Mouse (Mus musculus): ENCODE results near the gene Grik2. TPM values are rescaled to one million over a fixed set of nuclear protein-coding genes. Genes with fewer than 3 reads are reported as not detected.

The Grik2 gene
- 3.8 TPM in 2 replicates for polyA plus RNA-seq (2015; fragmentation: Nextera tagmentation; extraction: Ambion mirVana)

GRCm38 (mm10) chr10:49788381-49788906, at the start of gene Grik2:
Grik2 (minus strand) TSS chr10:49788766.
- H3K4me1 ChIP-seq (ENCODE audit: insufficient read depth, low read length): peaks cover 5% of the 10 kb centered on the region; the same call in 1 of the 2 replicates
- H3K27ac ChIP-seq (ENCODE audit: low read length): no peak within 1 kb of the TSS
- 1% methylated on average over 37 of the region's 41 CpGs for WGBS
- H3K4me3 ChIP-seq (ENCODE audit: low read length): peak within 1 kb of the TSS; percentile 64
- ATAC-seq (ENCODE audit: low FRiP score, low TSS enrichment): peak; percentile 86
- H3K4me2 ChIP-seq (replicated peaks; ENCODE audit: low read depth, low read length): peak within 1 kb of the TSS; percentile 73
- peak within 1 kb of the TSS; percentile 61 for H3K9ac ChIP-seq (replicated peaks; ENCODE audit: low read length)
- H3K9me3 ChIP-seq (ENCODE audit: low read length): no peaks in the 10 kb centered on the region
- H3K27me3 ChIP-seq (ENCODE audit: insufficient read depth, low read length): peaks cover 21% of the 10 kb centered on the region
- no peaks in the 10 kb centered on the region for H3K36me3 ChIP-seq (ENCODE audit: insufficient read depth, low read length)

DNA sequence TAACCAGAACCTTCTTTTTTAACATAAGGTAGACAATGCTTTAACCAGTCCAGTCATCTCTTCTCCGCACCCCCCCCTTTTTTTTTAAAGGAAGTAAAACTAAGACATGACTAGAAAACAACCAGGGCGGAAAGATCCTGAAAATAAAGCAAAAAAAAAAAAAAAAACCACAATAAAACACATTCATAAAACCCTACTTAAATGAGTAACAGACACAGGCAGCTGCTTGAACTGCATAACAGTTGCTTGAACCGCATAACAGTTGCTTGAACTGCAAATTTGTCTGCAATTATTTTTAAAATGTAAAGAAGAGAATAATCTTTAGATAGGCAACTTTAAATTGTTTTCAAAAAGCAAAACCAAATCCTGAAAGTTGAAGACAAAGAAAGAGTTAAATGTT, 45.8 kb upstream of the Grik2 start:
- no peak overlapping the region for H3K27ac ChIP-seq (ENCODE audit: low read length)
- no peaks in the 10 kb centered on the region for H3K9me3 ChIP-seq (ENCODE audit: low read length)
- no peaks in the 10 kb centered on the region for H3K27me3 ChIP-seq (ENCODE audit: insufficient read depth, low read length)
- no peak overlapping the region for H3K4me2 ChIP-seq (replicated peaks; ENCODE audit: low read depth, low read length)
- H3K4me1 ChIP-seq (ENCODE audit: insufficient read depth, low read length): no peaks in the 10 kb centered on the region
- H3K36me3 ChIP-seq (ENCODE audit: insufficient read depth, low read length): no peaks in the 10 kb centered on the region
- WGBS: 85% methylated on average over 3 of the region's 3 CpGs
- H3K9ac ChIP-seq (replicated peaks; ENCODE audit: low read length): no peak overlapping the region
- no peak overlapping the region for H3K4me3 ChIP-seq (ENCODE audit: low read length)
- ATAC-seq (ENCODE audit: low FRiP score, low TSS enrichment): no peak

DNA sequence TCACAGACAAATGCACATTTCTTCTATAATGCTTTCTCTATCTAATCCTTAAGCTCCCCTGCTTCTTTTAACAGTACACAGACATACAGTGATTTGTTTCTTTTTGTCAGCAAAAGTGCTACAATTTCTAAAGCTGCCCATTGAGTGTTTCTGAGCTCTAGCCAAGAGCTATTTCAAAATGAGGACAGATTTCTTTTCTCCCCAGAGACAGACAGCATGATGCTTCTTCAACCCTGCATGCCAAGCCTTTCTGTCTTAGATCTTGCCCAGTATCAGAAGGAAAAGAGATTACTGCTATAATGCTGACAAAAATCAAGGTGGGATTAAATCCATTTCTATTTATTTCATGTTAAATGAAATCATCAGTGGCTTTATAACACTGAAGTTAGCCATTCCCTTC, 18.7 kb upstream of the Grik2 start:
- no peak for ATAC-seq (ENCODE audit: low FRiP score, low TSS enrichment)
- H3K4me2 ChIP-seq (replicated peaks; ENCODE audit: low read depth, low read length): no peak overlapping the region
- no peaks in the 10 kb centered on the region for H3K36me3 ChIP-seq (ENCODE audit: insufficient read depth, low read length)

DNA sequence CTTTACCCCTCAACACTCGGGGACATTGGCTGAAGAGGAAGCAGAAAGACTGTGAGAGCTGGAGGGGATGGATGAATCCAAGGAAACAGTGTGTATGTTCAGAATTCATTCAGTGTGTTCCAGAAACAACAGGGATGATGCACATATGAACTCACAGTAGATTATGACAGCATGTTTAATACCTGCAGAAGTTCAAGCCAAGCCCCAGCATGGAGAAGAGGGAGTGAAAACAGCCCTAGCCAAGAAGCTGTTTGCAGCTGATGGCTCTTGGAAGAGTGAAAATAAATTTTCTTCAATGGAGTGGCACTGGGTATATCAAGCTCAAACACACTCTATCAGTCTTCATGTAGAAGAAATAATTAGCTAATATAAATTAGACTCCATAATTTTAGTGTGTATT, 12.4 kb upstream of the Grik2 start:
- H3K36me3 ChIP-seq (ENCODE audit: insufficient read depth, low read length): no peaks in the 10 kb centered on the region
- H3K9ac ChIP-seq (replicated peaks; ENCODE audit: low read length): no peak overlapping the region
- no peaks in the 10 kb centered on the region for H3K9me3 ChIP-seq (ENCODE audit: low read length)
- H3K4me3 ChIP-seq (ENCODE audit: low read length): no peak overlapping the region
- H3K4me2 ChIP-seq (replicated peaks; ENCODE audit: low read depth, low read length): no peak overlapping the region
- H3K27me3 ChIP-seq (ENCODE audit: insufficient read depth, low read length): no peaks in the 10 kb centered on the region
- 77% methylated on average over 1 of the region's 1 CpGs for WGBS
- no peak for ATAC-seq (ENCODE audit: low FRiP score, low TSS enrichment)
- no peaks in the 10 kb centered on the region for H3K4me1 ChIP-seq (ENCODE audit: insufficient read depth, low read length)
- no peak overlapping the region for H3K27ac ChIP-seq (ENCODE audit: low read length)

More for the DNA sequence above, 18.7 kb upstream of the Grik2 start:
- Histone ChIP-seq H3K9me3 (ENCODE audit: low read length) (no peaks in the 10 kb centered on the region), H3K4me1 (ENCODE audit: insufficient read depth, low read length) (no peaks in the 10 kb centered on the region), H3K27ac (ENCODE audit: low read length) (no peak overlapping the region), H3K27me3 (ENCODE audit: insufficient read depth, low read length) (no peaks in the 10 kb centered on the region), H3K4me3 (ENCODE audit: low read length) (no peak overlapping the region), H3K9ac (replicated peaks; ENCODE audit: low read length) (no peak overlapping the region)

DNA sequence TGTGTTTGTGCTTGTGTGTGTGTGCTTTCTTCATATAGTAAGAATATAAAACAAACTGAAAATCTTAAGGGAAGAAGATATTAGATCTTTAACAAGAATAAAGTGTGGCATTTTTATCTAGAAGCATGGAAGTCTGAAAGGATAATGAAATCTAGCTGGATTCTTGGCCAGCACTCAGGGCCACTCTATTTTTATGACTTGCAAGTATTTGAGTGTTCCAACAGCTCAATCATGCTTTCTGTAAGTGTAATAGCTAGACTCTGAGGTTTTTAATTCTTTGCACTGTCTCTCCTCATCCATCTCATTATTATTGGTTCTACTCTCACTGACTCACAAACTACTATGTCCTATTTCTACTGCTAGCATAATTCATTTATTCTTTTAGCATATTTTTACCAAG, 5.6 kb upstream of the Grik2 start:
- Histone ChIP-seq H3K9me3 (ENCODE audit: low read length) (no peaks in the 10 kb centered on the region), H3K27me3 (ENCODE audit: insufficient read depth, low read length) (peaks cover 2% of the 10 kb centered on the region)
- ATAC-seq (ENCODE audit: low FRiP score, low TSS enrichment): no peak

GRCm38 (mm10) chr10:49790326-49790725, 1.8 kb upstream of the Grik2 start:
- Histone ChIP-seq H3K4me1 (ENCODE audit: insufficient read depth, low read length) (peaks cover 5% of the 10 kb centered on the region; the same call in 1 of the 2 replicates), H3K27me3 (ENCODE audit: insufficient read depth, low read length) (peaks cover 18% of the 10 kb centered on the region), H3K9me3 (ENCODE audit: low read length) (no peaks in the 10 kb centered on the region), H3K4me3 (ENCODE audit: low read length) (no peak overlapping the region), H3K4me2 (replicated peaks; ENCODE audit: low read depth, low read length) (no peak overlapping the region), H3K36me3 (ENCODE audit: insufficient read depth, low read length) (no peaks in the 10 kb centered on the region), H3K27ac (ENCODE audit: low read length) (no peak overlapping the region), H3K9ac (replicated peaks; ENCODE audit: low read length) (no peak overlapping the region)
- ATAC-seq (ENCODE audit: low FRiP score, low TSS enrichment): no peak; the same call in 1 of the 2 replicates
- 58% methylated on average over 8 of the region's 8 CpGs for WGBS

More for the DNA sequence above, 5.6 kb upstream of the Grik2 start:
- H3K4me2 ChIP-seq (replicated peaks; ENCODE audit: low read depth, low read length): no peak overlapping the region
- H3K27ac ChIP-seq (ENCODE audit: low read length): no peak overlapping the region
- no peak overlapping the region for H3K4me3 ChIP-seq (ENCODE audit: low read length)
- 0 out of 2 replicates have a peak, but pooled peaks cover 2% of the 10 kb centered on the region for H3K4me1 ChIP-seq (ENCODE audit: insufficient read depth, low read length)
- no peaks in the 10 kb centered on the region for H3K36me3 ChIP-seq (ENCODE audit: insufficient read depth, low read length)
- no peak overlapping the region for H3K9ac ChIP-seq (replicated peaks; ENCODE audit: low read length)

DNA sequence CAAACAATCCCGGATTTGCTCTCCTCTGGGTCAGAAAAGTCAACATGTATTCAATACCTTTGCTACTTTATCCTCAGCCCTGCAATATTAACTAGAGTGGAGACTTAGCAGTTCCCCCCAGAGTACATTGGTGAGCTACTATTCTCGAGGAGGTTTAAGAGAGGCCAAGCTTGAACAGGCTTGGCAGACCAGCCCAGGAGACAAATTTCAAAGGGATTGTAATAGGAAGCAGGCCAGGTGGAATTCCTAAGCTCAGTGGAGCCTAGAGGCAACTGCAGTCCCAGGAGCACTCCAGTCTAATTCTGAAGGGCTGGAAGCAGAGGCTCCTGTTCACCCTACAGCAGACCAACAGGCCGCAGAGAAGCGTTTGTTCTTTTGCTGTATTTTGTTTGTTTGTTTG, 1.1 kb upstream of the Grik2 start:
- ATAC-seq (ENCODE audit: low FRiP score, low TSS enrichment): peak; percentile 54; the same call in 1 of the 2 replicates
- no peaks in the 10 kb centered on the region for H3K9me3 ChIP-seq (ENCODE audit: low read length)
- WGBS: 47% methylated on average over 4 of the region's 4 CpGs
- H3K36me3 ChIP-seq (ENCODE audit: insufficient read depth, low read length): no peaks in the 10 kb centered on the region
- H3K9ac ChIP-seq (replicated peaks; ENCODE audit: low read length): no peak overlapping the region
- no peak overlapping the region for H3K4me2 ChIP-seq (replicated peaks; ENCODE audit: low read depth, low read length)
- peaks cover 18% of the 10 kb centered on the region for H3K27me3 ChIP-seq (ENCODE audit: insufficient read depth, low read length)
- H3K27ac ChIP-seq (ENCODE audit: low read length): no peak overlapping the region
- no peak overlapping the region for H3K4me3 ChIP-seq (ENCODE audit: low read length)
- peaks cover 5% of the 10 kb centered on the region; the same call in 1 of the 2 replicates for H3K4me1 ChIP-seq (ENCODE audit: insufficient read depth, low read length)

DNA sequence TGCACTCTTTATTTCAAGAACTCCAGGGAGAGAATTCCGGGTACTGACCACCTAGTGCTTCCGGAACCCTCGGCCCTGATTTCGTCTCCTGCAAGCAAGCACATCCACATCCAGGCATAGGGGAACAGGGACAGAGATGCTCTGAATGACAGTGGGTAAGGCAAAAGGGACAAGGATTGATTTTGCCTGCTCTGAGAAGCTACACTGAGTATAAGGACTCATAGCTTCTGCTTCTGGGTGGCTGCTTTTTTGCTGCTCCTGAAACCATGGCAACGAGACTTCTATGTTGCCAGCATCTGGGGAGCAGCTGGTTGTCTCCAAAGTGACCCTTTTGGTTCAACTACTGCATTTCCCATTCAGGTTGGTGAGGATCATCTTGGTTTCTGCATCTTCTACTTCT, 348 bp upstream of the Grik2 start:
- Histone ChIP-seq H3K9me3 (ENCODE audit: low read length) (no peaks in the 10 kb centered on the region), H3K4me3 (ENCODE audit: low read length) (peak overlapping the region; percentile 64), H3K4me2 (replicated peaks; ENCODE audit: low read depth, low read length) (peak overlapping the region; percentile 73), H3K9ac (replicated peaks; ENCODE audit: low read length) (peak overlapping the region; percentile 61; the same call in 1 of the 2 replicates), H3K4me1 (ENCODE audit: insufficient read depth, low read length) (peaks cover 5% of the 10 kb centered on the region; the same call in 1 of the 2 replicates), H3K27ac (ENCODE audit: low read length) (no peak overlapping the region), H3K27me3 (ENCODE audit: insufficient read depth, low read length) (peaks cover 19% of the 10 kb centered on the region), H3K36me3 (ENCODE audit: insufficient read depth, low read length) (no peaks in the 10 kb centered on the region)
- 11% methylated on average over 5 of the region's 5 CpGs for WGBS
- peak; percentile 57; the same call in 1 of the 2 replicates for ATAC-seq (ENCODE audit: low FRiP score, low TSS enrichment)

- H3K36me3 ChIP-seq (ENCODE audit: insufficient read depth, low read length): no peaks in the 10 kb centered on the region
- H3K4me1 ChIP-seq (ENCODE audit: insufficient read depth, low read length): peaks cover 10% of the 10 kb centered on the region; the same call in 1 of the 2 replicates
- 53% methylated on average over 3 of the region's 3 CpGs for WGBS
- H3K27ac ChIP-seq (ENCODE audit: low read length): no peak overlapping the region
- no peak for ATAC-seq (ENCODE audit: low FRiP score, low TSS enrichment)
- H3K27me3 ChIP-seq (ENCODE audit: insufficient read depth, low read length): peaks cover 24% of the 10 kb centered on the region
- H3K9me3 ChIP-seq (ENCODE audit: low read length): no peaks in the 10 kb centered on the region
- no peak overlapping the region for H3K9ac ChIP-seq (replicated peaks; ENCODE audit: low read length)
- no peak overlapping the region for H3K4me2 ChIP-seq (replicated peaks; ENCODE audit: low read depth, low read length)
- H3K4me3 ChIP-seq (ENCODE audit: low read length): no peak overlapping the region
Observed at GRCm38 (mm10) chr10:49786630-49787029, 1.9 kb downstream of the Grik2 start.

DNA sequence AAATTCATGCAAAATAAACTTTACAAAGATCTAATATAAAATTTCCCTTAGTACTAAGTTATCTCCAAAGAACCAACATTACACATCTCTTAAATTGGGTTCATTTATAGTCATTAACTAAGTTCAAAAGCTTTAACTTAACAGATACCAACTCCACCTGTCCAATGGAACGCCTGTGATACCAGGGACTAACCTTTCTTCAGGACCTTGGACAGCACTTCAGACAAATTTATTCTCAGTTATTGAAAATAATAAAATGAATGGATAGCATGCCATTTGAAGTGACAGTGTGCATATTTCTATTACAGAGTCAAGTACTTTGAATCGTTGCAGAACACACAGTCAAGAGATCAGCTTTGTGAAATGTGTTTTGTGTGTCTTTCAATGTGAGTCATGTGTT, 3.1 kb downstream of the Grik2 start:
- 30% methylated on average over 2 of the region's 2 CpGs for WGBS

More for the DNA sequence above, 3.1 kb downstream of the Grik2 start:
- H3K27me3 ChIP-seq (ENCODE audit: insufficient read depth, low read length): peaks cover 24% of the 10 kb centered on the region
- H3K27ac ChIP-seq (ENCODE audit: low read length): no peak overlapping the region
- no peak overlapping the region for H3K4me3 ChIP-seq (ENCODE audit: low read length)
- H3K4me2 ChIP-seq (replicated peaks; ENCODE audit: low read depth, low read length): no peak overlapping the region
- H3K9me3 ChIP-seq (ENCODE audit: low read length): no peaks in the 10 kb centered on the region
- peaks cover 12% of the 10 kb centered on the region; the same call in 1 of the 2 replicates for H3K4me1 ChIP-seq (ENCODE audit: insufficient read depth, low read length)
- no peaks in the 10 kb centered on the region for H3K36me3 ChIP-seq (ENCODE audit: insufficient read depth, low read length)
- no peak for ATAC-seq (ENCODE audit: low FRiP score, low TSS enrichment)
- no peak overlapping the region for H3K9ac ChIP-seq (replicated peaks; ENCODE audit: low read length)

Measured in kidney, embryonic 16.5 days (tissue).